ENCODE assay signal across 8 mouse cellular contexts in the genomic region with DNA sequence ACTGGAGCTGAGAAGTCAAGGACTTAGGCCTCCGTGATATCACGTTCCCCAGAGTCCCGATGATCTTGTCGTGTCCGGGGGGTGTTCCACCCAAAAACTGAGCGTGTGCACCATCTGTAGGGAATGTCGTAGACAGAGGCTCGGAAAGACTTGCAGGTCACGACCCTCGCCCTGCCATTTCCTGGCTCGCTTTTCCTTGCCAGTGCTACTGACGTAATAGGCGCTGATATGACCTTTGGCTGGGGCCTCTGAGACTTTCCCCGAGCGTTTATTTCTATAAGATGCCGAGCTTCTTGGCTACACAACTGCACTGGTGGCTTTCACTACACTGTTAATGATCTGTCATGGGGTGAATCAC. TPM values are rescaled to one million over a fixed set of nuclear protein-coding genes. Genes with fewer than 3 reads are reported as not detected.
DNase-seq lines count a peak whose midpoint lies in the region; ATAC-seq and TF ChIP-seq lines count a peak whose summit lies in the region.

No protein-coding gene starts in this region.

- no peaks in the 10 kb centered on the region for H3K9me3 ChIP-seq in embryonic facial prominence, embryonic 12.5 days
- no peaks in the 10 kb centered on the region for H3K9me3 ChIP-seq in intestine, embryonic 16.5 days (ENCODE audit: control insufficient read depth, low read length)
- H3K9me3 ChIP-seq in neural tube, embryonic 12.5 days = no peaks in the 10 kb centered on the region

- H3K27me3 ChIP-seq in embryonic facial prominence, embryonic 12.5 days = no peaks in the 10 kb centered on the region
- no peaks in the 10 kb centered on the region for H3K27me3 ChIP-seq in intestine, embryonic 16.5 days (replicated peaks; ENCODE audit: control insufficient read depth, insufficient read depth, low read length)
- no peaks in the 10 kb centered on the region for H3K27me3 ChIP-seq in neural tube, embryonic 12.5 days (replicated peaks)

- TF ChIP-seq CTCF in layer of hippocampus, adult 2 months (conservative IDR thresholded peaks at IDR 0.05) = no peak

- peak overlapping the region; percentile 90 for H3K27ac ChIP-seq in layer of hippocampus, adult 2 months
- H3K27ac ChIP-seq in embryonic facial prominence, embryonic 12.5 days = peak overlapping the region; percentile 79
- H3K27ac ChIP-seq in intestine, embryonic 16.5 days (ENCODE audit: low read length) = peak overlapping the region; percentile 89
- H3K27ac ChIP-seq in neural tube, embryonic 12.5 days = 0 out of 2 replicates have a peak overlapping the region, but pooled peaks have one; percentile 20

- H3K36me3 ChIP-seq in embryonic facial prominence, embryonic 12.5 days = no peaks in the 10 kb centered on the region
- no peaks in the 10 kb centered on the region for H3K36me3 ChIP-seq in intestine, embryonic 16.5 days (ENCODE audit: control insufficient read depth, insufficient read depth, low read length)
- H3K36me3 ChIP-seq in neural tube, embryonic 12.5 days = no peaks in the 10 kb centered on the region

- ATAC-seq in embryonic facial prominence, embryonic 12.5 days (ENCODE audit: insufficient number of reproducible peaks, insufficient read depth, low FRiP score, low TSS enrichment) = no peak
- peak; percentile 78 for ATAC-seq in intestine, embryonic 16.5 days
- no peak; the same call in 1 of the 2 replicates for ATAC-seq in neural tube, embryonic 12.5 days (ENCODE audit: low FRiP score, low read depth)

- H3K4me3 ChIP-seq in layer of hippocampus, adult 2 months = peak overlapping the region; percentile 75
- H3K4me3 ChIP-seq in embryonic facial prominence, embryonic 12.5 days = peak overlapping the region; percentile 44
- H3K4me3 ChIP-seq in intestine, embryonic 16.5 days (ENCODE audit: low read length) = peak overlapping the region; percentile 52
- H3K4me3 ChIP-seq in neural tube, embryonic 12.5 days = peak overlapping the region; percentile 40

- no peak for DNase-seq in layer of hippocampus, adult 2 months (ENCODE audit: low spot score in 2 of 2)
- DNase-seq in layer of hippocampus, postnatal 10 days (ENCODE audit: low spot score in 2 of 2) = no peak
- DNase-seq in embryo, embryonic 9.5 days (ENCODE audit: extremely low spot score) = no peak
- no peak for DNase-seq in left cerebral cortex, adult 8-10 months (ENCODE audit: low spot score in 2 of 2)
- DNase-seq in left cerebral cortex, postnatal 4 days = no peak

- peak overlapping the region; percentile 81 for H3K4me2 ChIP-seq in embryonic facial prominence, embryonic 12.5 days (replicated peaks)
- peak overlapping the region; percentile 88 for H3K4me2 ChIP-seq in intestine, embryonic 16.5 days (ENCODE audit: low read depth, low read length)
- peak overlapping the region; percentile 84 for H3K4me2 ChIP-seq in neural tube, embryonic 12.5 days (replicated peaks)

- H3K4me1 ChIP-seq in embryonic facial prominence, embryonic 12.5 days = 0 out of 2 replicates have a peak, but pooled peaks cover 5% of the 10 kb centered on the region
- peaks cover 10% of the 10 kb centered on the region for H3K4me1 ChIP-seq in intestine, embryonic 16.5 days (ENCODE audit: control insufficient read depth, insufficient read depth, low read length)
- peaks cover 7% of the 10 kb centered on the region for H3K4me1 ChIP-seq in neural tube, embryonic 12.5 days

- intact Hi-C loops in left cerebral cortex, postnatal 4 days (cut with DNase I) = no loop called here

- 4% methylated on average over 16 of the region's 16 CpGs for WGBS in embryonic facial prominence, embryonic 12.5 days
- WGBS in intestine, embryonic 16.5 days = 4% methylated on average over 16 of the region's 16 CpGs
- WGBS in neural tube, embryonic 12.5 days = 8% methylated on average over 16 of the region's 16 CpGs

- peak overlapping the region; percentile 65 for H3K9ac ChIP-seq in embryonic facial prominence, embryonic 12.5 days
- H3K9ac ChIP-seq in intestine, embryonic 16.5 days (ENCODE audit: low read depth, low read length) = peak overlapping the region; percentile 77
- H3K9ac ChIP-seq in neural tube, embryonic 12.5 days = peak overlapping the region; percentile 67

RNA-seq across cellular contexts. Expression of a gene that starts 15.8 kb away (rescaled TPM):
- 10 to 100 TPM; 11.0 to 11.4 TPM for total RNA-seq in layer of hippocampus, adult 2 months (2021)
- total RNA-seq in layer of hippocampus, postnatal 10 days (2021) = 10 to 100 TPM; 14.7 to 15.7 TPM
- polyA plus RNA-seq in embryonic facial prominence, embryonic 12.5 days (2016; fragmentation: Nextera tagmentation; extraction: Ambion mirVana) = 13.9 and 14.4 TPM in 2 replicates
- polyA plus RNA-seq in intestine, embryonic 16.5 days (2015; fragmentation: Nextera tagmentation; extraction: Ambion mirVana) = 7.8 TPM in 2 replicates
- polyA plus RNA-seq in neural tube, embryonic 12.5 days (2016; fragmentation: Nextera tagmentation; extraction: Ambion mirVana) = 11.6 and 12.1 TPM in 2 replicates
- 10 to 100 TPM in 1 of 4 experiments, 1 to 10 TPM in 3; 9.2 to 10.1 (median 9.7) TPM for total RNA-seq in left cerebral cortex, adult 8-10 months (2022)
- 10 to 100 TPM; 17.5 to 17.8 TPM for total RNA-seq in left cerebral cortex, postnatal 4 days (2021)

RNA-seq across cellular contexts. Expression of a gene that starts 22.6 kb away (rescaled TPM):
- 1 to 10 TPM in 1 of 2 experiments, under 1 TPM in 1; 0.64 to 1.2 TPM for total RNA-seq in layer of hippocampus, adult 2 months (2021)
- total RNA-seq in layer of hippocampus, postnatal 10 days (2021) = 1 to 10 TPM; 1.2 TPM
- polyA plus RNA-seq in embryonic facial prominence, embryonic 12.5 days (2016; fragmentation: Nextera tagmentation; extraction: Ambion mirVana) = 0.95 and 1.0 TPM in 2 replicates
- 0.18 and 0.27 TPM in 2 replicates for polyA plus RNA-seq in intestine, embryonic 16.5 days (2015; fragmentation: Nextera tagmentation; extraction: Ambion mirVana)
- polyA plus RNA-seq in neural tube, embryonic 12.5 days (2016; fragmentation: Nextera tagmentation; extraction: Ambion mirVana) = 0.37 and 0.62 TPM in 2 replicates
- 1 to 10 TPM in 3 of 4 experiments, under 1 TPM in 1; 0.98 to 1.5 (median 1.2) TPM for total RNA-seq in left cerebral cortex, adult 8-10 months (2022)
- 1 to 10 TPM; 1.2 to 1.6 TPM for total RNA-seq in left cerebral cortex, postnatal 4 days (2021)

RNA-seq across cellular contexts. Expression of a gene that starts 27.8 kb away (rescaled TPM):
- total RNA-seq in layer of hippocampus, adult 2 months (2021) = 100 to 1,000 TPM; 401 to 427 TPM
- total RNA-seq in layer of hippocampus, postnatal 10 days (2021) = 100 to 1,000 TPM; 535 to 542 TPM
- polyA plus RNA-seq in embryonic facial prominence, embryonic 12.5 days (2016; fragmentation: Nextera tagmentation; extraction: Ambion mirVana) = 833 and 862 TPM in 2 replicates
- polyA plus RNA-seq in intestine, embryonic 16.5 days (2015; fragmentation: Nextera tagmentation; extraction: Ambion mirVana) = 904 and 1,023 TPM in 2 replicates
- 583 and 619 TPM in 2 replicates for polyA plus RNA-seq in neural tube, embryonic 12.5 days (2016; fragmentation: Nextera tagmentation; extraction: Ambion mirVana)
- total RNA-seq in left cerebral cortex, adult 8-10 months (2022) = 100 to 1,000 TPM; 432 to 451 (median 444) TPM
- total RNA-seq in left cerebral cortex, postnatal 4 days (2021) = 100 to 1,000 TPM; 784 to 787 TPM

RNA-seq across cellular contexts. Expression of a gene that starts 27.8 kb away (rescaled TPM):
- 10 to 100 TPM in 1 of 2 experiments, 1 to 10 TPM in 1; 8.7 to 11.5 TPM for total RNA-seq in layer of hippocampus, adult 2 months (2021)
- total RNA-seq in layer of hippocampus, postnatal 10 days (2021) = 1 to 10 TPM; 7.1 to 7.7 TPM
- 12.0 and 13.0 TPM in 2 replicates for polyA plus RNA-seq in embryonic facial prominence, embryonic 12.5 days (2016; fragmentation: Nextera tagmentation; extraction: Ambion mirVana)
- polyA plus RNA-seq in intestine, embryonic 16.5 days (2015; fragmentation: Nextera tagmentation; extraction: Ambion mirVana) = 5.9 and 6.1 TPM in 2 replicates
- 12.8 and 13.5 TPM in 2 replicates for polyA plus RNA-seq in neural tube, embryonic 12.5 days (2016; fragmentation: Nextera tagmentation; extraction: Ambion mirVana)
- 10 to 100 TPM in 1 of 4 experiments, 1 to 10 TPM in 3; 6.7 to 10.2 (median 8.6) TPM for total RNA-seq in left cerebral cortex, adult 8-10 months (2022)
- total RNA-seq in left cerebral cortex, postnatal 4 days (2021) = 1 to 10 TPM; 8.6 to 9.0 TPM

RNA-seq across cellular contexts. Expression of a gene that starts 48.1 kb away (rescaled TPM):
- under 1 TPM; 0.15 to 0.22 TPM for total RNA-seq in layer of hippocampus, adult 2 months (2021)
- not detected for total RNA-seq in layer of hippocampus, postnatal 10 days (2021)
- 0.09 TPM in 1 of 2 replicates, not detected in the other for polyA plus RNA-seq in embryonic facial prominence, embryonic 12.5 days (2016; fragmentation: Nextera tagmentation; extraction: Ambion mirVana)
- 0.84 and 0.89 TPM in 2 replicates for polyA plus RNA-seq in intestine, embryonic 16.5 days (2015; fragmentation: Nextera tagmentation; extraction: Ambion mirVana)
- 0.33 and 0.46 TPM in 2 replicates for polyA plus RNA-seq in neural tube, embryonic 12.5 days (2016; fragmentation: Nextera tagmentation; extraction: Ambion mirVana)
- total RNA-seq in left cerebral cortex, adult 8-10 months (2022) = under 1 TPM in 1 of 4 experiments, not detected in 3; 0.37 TPM
- total RNA-seq in left cerebral cortex, postnatal 4 days (2021) = under 1 TPM; 0.32 to 0.36 TPM

Comparison
In these comparisons a context has a peak if more than half of its experiments do, and no peak if none do; other contexts are left out.
1. H3K27ac ChIP-seq: peak in every context shown above with its lines; median percentile 90 in layer of hippocampus, adult 2 months; 89 in intestine, embryonic 16.5 days; 79 in embryonic facial prominence, embryonic 12.5 days; 20 in neural tube, embryonic 12.5 days.